Mouse (Mus musculus): ENCODE data around the gene Sds.

Sds gene

GRCm38 (mm10) chr5:120476296-120476695, at the start of gene Sds:
TSS of gene Sds (plus strand) at chr5:120476526.
- DNase-seq (ENCODE audit: low spot score in 2 of 2): no peak

GRCm38 (mm10) chr5:120426572-120426971, 49.8 kb upstream of the Sds start:
- DNase-seq (ENCODE audit: low spot score in 2 of 2): no peak

- DNase-seq (ENCODE audit: low spot score in 2 of 2): no peak
Observed at GRCm38 (mm10) chr5:120427451-120427938, 48.8 kb upstream of the Sds start.

DNA sequence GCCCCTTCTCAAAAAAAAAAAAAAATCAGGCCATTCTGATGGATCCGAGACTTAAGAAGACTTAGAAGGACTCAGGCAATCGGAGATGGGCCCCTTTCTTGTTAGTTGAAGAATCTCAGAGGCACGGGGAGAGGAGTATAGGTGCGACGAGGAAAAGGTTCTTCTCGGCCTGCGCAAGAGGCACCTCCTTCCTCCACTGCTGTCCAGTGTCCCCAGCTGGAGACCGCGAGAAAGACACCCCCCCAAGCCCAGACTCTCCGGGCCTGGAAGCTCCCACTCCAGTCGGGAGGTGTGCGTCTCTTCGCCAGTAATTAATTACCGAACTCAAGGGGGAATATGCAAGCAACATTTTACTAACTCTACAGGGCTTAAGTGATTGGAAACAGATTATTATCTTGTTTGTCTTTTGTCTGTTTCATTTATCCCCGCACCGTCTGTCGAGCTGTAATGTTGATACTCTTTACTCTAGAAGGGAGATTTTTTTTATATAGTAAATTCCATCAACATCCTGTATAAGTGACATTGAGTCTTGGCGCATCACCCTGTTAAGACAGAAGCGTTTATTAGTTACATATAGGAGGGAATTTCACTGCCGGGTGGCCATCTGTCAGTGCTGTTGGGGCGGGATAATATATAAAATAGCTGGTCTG, 48.0 kb upstream of the Sds start:
- DNase-seq (ENCODE audit: low spot score in 2 of 2): no peak

DNA sequence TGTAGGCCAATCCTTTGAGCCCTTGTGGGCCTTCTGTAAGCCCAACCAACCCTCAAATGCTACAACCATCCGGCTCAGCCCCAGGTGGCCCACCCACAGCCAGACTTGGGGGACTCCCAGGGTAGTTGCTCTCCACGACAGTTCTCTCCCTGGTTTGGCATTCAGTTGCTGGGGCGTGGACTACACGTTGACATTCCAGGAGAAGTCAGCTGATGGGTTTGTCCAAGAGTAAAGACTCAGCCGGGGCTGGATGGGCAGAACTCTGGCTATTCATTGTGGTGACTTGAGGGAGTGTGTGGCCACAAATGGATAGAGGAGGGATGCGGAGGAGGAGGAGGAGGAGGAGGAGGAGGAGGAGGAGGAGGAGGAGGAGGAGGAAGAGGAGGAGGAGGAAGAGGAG, 47.3 kb upstream of the Sds start:
- DNase-seq (ENCODE audit: low spot score in 2 of 2): no peak

GRCm38 (mm10) chr5:120429692-120430091, 46.6 kb upstream of the Sds start:
- DNase-seq (ENCODE audit: low spot score in 2 of 2): no peak

GRCm38 (mm10) chr5:120431001-120431583, 45.2 kb upstream of the Sds start:
- no peak for DNase-seq (ENCODE audit: low spot score in 2 of 2)

DNA sequence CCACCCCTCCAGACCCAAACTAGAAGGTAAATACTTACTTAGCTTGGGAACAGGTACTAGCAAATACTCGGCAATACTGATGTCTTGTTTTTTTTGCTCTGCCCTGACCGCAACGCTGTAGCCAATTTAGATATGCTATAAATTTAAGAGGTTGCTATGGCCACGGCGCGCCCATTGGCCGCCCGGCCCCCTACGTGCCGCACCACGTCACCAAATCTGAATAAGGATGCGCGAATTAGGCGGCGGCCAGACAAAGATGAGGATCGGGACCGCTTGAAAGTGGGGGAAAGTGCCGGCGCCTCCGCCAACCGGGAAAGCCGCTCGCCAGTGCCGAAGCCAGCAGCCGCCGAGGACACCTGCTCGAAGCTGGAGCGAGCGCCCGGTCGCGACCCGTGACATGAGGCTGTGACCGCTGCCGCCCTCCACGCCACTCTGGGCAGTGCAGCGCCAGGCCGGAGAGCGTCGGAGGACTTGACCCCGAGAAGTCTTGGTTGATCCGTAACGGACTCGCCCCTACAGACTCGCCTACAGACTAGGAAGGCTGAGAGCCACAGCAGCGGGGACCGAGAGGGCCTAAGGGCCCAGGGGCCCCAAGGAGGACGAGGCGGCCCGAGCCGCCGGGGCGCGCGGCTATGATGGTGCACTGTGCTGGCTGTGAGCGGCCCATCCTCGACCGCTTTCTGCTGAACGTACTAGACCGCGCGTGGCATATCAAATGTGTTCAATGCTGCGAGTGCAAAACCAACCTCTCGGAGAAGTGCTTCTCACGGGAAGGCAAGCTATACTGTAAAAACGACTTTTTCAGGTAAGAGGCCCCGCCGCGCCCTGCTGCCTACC, 44.5 kb upstream of the Sds start, which contains the start of gene Lhx5:
Gene Lhx5, plus strand, starts transcription at position 51 of the 837 bp plus-strand sequence.
- DNase-seq (ENCODE audit: low spot score in 2 of 2): no peak

- no peak for DNase-seq (ENCODE audit: low spot score in 2 of 2)
Observed at GRCm38 (mm10) chr5:120432486-120433015, 43.8 kb upstream of the Sds start.

- DNase-seq (ENCODE audit: low spot score in 2 of 2): no peak
Observed at GRCm38 (mm10) chr5:120433135-120433760, 43.1 kb upstream of the Sds start.

GRCm38 (mm10) chr5:120434231-120434735, 42.0 kb upstream of the Sds start:
- no peak for DNase-seq (ENCODE audit: low spot score in 2 of 2)

- no peak for DNase-seq (ENCODE audit: low spot score in 2 of 2)
Observed at GRCm38 (mm10) chr5:120435006-120435681, 41.2 kb upstream of the Sds start.

DNA sequence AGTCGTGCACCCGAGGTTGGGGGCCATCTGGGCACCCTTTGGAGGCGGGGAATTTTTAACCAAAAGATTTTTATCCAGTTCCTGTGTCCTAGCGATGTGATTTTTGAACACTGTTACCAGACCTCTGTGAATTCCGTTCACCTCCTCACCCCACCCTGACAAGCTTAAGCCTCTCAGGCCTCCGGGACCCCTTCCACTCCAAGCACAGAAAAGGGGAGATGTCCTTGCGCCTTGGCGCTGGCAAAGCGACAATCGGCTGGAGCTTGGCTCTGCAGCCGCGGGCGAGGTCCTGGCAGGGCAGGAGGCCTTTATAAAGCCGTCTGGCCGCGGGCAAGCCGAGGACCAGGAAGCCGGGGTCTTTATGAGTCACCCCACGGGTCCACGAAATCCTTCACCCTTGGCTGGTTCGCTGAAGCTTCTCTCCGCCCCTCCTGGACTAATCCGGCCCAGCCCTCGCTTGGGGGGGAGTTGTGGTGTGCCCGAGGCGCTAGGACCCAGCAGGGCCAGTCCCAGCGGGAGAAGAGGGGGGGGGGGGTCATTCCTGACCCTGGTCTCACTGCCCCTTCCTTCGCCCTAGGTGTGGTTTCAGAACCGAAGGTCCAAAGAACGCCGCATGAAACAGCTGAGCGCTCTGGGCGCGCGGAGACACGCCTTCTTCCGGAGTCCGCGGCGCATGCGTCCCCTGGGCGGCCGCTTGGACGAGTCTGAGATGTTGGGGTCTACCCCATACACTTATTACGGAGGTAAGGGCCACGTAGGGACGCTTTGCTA, 40.4 kb upstream of the Sds start:
- no peak for DNase-seq (ENCODE audit: low spot score in 2 of 2)

- no peak for DNase-seq (ENCODE audit: low spot score in 2 of 2)
Observed at GRCm38 (mm10) chr5:120436885-120437495, 39.3 kb upstream of the Sds start.

DNA sequence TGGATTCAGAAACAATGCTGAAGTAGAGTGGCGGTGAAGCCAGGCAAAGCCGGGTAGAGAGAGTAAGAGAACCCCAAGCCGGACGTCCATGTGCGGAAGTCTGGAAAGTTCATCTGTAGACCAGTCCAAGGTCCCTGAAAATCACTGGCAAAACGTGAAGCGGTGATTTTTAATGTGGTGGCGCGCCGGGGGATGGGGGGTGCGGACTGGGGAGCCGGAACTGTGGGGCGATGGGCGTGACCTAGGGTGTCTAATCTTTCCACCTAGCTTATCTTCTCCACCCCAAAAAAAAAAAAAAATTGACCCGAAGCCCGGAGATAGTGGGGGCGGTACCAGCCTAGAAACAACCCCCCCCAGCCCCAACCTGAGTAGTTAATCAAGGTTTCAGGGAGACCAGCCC, 38.8 kb upstream of the Sds start:
- no peak for DNase-seq (ENCODE audit: low spot score in 2 of 2)

DNA sequence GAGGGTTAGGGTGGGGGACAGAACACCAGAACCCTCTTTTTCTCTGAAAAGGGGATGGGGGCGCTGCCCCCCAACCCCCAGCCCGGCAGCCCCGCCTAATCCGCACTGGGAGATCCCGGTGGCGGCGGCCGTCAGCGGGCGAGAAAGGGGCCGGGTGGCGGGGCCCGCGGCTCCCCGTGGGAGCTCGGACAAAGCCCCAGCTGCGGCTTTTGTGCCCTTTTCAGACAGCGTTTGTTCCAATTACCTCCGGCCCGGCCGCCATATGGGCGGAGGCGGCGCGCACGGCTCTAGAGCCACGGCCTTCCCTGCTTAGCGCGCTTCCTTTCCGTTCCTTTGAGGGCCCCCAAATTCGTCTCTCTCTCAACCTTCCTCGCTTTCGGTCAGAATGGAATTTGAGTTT, 38.3 kb upstream of the Sds start:
- no peak for DNase-seq (ENCODE audit: low spot score in 2 of 2)

DNA sequence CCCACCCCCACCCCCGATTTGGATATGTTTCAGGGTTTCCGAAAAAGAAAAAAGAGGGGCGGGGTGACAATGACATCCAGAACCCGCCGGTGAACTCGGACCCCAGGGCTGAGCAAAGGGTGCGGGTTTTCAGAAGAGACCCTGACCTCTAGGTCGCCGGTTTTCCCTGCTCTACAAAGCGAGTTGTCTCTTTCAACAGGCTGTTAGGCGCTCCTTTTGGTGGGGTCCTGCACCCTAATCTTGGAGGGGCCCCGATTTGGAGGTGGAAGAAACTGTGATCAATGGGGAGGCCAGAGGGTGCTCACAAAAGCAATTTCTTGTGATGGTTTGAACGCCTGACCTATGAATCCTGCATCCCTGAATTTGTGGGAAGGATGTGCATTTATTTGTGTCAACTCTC, 37.9 kb upstream of the Sds start:
- DNase-seq (ENCODE audit: low spot score in 2 of 2): no peak

GRCm38 (mm10) chr5:120438991-120439710, 37.2 kb upstream of the Sds start:
- no peak for DNase-seq (ENCODE audit: low spot score in 2 of 2)

Measured in right cerebral cortex, postnatal 36 days (tissue).